Mouse (Mus musculus) bone marrow, adult 2 months (tissue): ENCODE data around the gene Sord.

Experiments used
- CTCF ChIP-seq: fragments of 200-500 bp; IDR thresholded peaks from 2 replicates; pipeline ENCODE4 v1.5.1; 2011; ENCODE audit warnings: low read length, control low read depth; ENCODE audit not compliant: control insufficient read depth, insufficient read depth
- POLR2A ChIP-seq: fragments of 200-500 bp; IDR thresholded peaks from 2 replicates; pipeline ENCODE4 v1.6.1; 2011; ENCODE audit warnings: low read depth, mild to moderate bottlenecking, control low read depth, low read length, borderline replicate concordance; ENCODE audit not compliant: control insufficient read depth

GRCm38 (mm10) chr2:122237891-122238470 lies 3.4 kb downstream of the Sord start:
- no peak for TF ChIP-seq POLR2A
- no peak for TF ChIP-seq CTCF
